Mouse (Mus musculus): ENCODE data around the gene Rsbn1l. TPM values are rescaled to one million over a fixed set of nuclear protein-coding genes. Genes with fewer than 3 reads are reported as not detected.

The Rsbn1l gene
- polyA plus RNA-seq, 1 experiment from 2014 or later = 5.4 TPM

DNA sequence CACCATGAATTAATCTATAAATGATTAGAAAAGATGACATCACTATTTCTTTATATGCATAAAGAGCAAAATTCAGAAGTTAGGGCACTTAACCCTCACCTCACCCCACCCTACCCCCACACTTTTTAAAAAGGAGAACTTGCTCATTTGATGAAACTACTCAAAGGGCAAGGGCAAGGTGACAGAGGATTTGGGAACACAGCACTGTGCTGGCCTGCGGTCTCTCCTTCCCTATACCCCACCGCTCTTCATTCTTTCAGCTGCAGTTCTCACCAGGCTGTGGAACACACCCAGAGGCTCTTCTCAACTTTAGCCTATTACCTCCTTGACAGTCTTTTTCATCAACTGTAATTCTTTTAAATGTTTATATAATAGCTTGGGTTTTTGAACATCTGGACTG is 109.2 kb downstream of the Rsbn1l start:
- no peaks in the 10 kb centered on the region for H3K36me3 ChIP-seq
- no peak overlapping the region for H3K9ac ChIP-seq
- H3K27ac ChIP-seq = no peak overlapping the region
- H3K4me2 ChIP-seq (replicated peaks) = no peak overlapping the region
- no peaks in the 10 kb centered on the region for H3K9me3 ChIP-seq
- H3K4me1 ChIP-seq = peaks cover 10% of the 10 kb centered on the region; the same call in 1 of the 2 replicates
- 90% methylated on average over 2 of the region's 2 CpGs for WGBS
- no peak overlapping the region for H3K4me3 ChIP-seq
- H3K27me3 ChIP-seq = no peaks in the 10 kb centered on the region
- ATAC-seq (ENCODE audit: low FRiP score, low read depth) = no peak

DNA sequence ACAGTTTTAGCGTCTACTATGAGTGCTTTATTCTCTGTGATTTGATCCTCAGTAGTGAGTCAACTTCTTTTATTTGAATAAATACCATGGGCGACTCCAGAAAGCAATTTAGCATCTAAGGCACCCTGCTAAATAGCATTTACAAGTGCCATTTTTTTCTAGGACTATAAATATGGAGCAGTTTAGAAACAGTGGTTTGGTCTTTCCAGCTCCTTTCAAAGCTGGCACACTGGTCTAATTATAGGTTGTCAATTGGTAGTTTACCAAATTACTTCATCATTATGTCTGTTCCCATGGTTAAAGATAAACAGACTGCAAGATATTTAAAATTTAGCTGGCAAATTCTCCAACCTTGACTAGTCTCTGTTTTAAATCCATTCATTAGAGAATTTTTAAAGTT is 112.4 kb downstream of the Rsbn1l start:
- peaks cover 6% of the 10 kb centered on the region; the same call in 1 of the 2 replicates for H3K4me1 ChIP-seq
- no peak for ATAC-seq (ENCODE audit: low FRiP score, low read depth)
- no peak overlapping the region for H3K27ac ChIP-seq
- H3K36me3 ChIP-seq = no peaks in the 10 kb centered on the region
- WGBS = 37% methylated on average over 2 of the region's 2 CpGs
- no peak overlapping the region for H3K4me2 ChIP-seq (replicated peaks)
- no peak overlapping the region for H3K9ac ChIP-seq
- no peaks in the 10 kb centered on the region for H3K27me3 ChIP-seq
- H3K9me3 ChIP-seq = no peaks in the 10 kb centered on the region
- no peak overlapping the region for H3K4me3 ChIP-seq

DNA sequence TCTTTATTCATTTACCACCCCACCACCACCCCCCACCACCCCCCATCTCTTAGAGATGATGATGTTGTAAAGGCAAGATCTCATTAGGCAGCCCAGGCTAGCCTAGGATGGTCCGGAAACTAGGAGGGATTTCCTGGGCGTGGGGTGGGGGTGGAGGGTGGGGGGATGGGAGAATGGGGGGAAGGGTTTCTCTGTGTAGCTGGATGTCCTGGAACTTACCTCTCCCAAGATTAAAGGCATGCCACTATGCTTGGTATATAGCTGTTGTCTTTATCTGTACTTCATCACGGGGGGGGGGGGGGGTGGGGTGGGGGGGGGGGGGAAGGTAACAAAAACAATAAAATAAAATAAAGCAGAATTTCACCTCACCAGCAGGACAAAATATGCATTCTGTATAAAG is 112.8 kb downstream of the Rsbn1l start:
- ATAC-seq (ENCODE audit: low FRiP score, low read depth) = no peak
- WGBS = 29% methylated on average over 1 of the region's 3 CpGs

More for the DNA sequence above, 112.8 kb downstream of the Rsbn1l start:
- Histone ChIP-seq H3K9ac (no peak overlapping the region), H3K4me1 (peaks cover 6% of the 10 kb centered on the region; the same call in 1 of the 2 replicates), H3K27ac (no peak overlapping the region), H3K4me2 (replicated peaks) (no peak overlapping the region), H3K36me3 (no peaks in the 10 kb centered on the region), H3K27me3 (no peaks in the 10 kb centered on the region), H3K9me3 (no peaks in the 10 kb centered on the region), H3K4me3 (no peak overlapping the region)

Other genes with a start within 250 kb of the Rsbn1l start
- gene Phtf2, start 74.3 kb downstream of the Rsbn1l start, polyA plus RNA-seq (2015; fragmentation: Nextera tagmentation; extraction: Ambion mirVana) = 15.7 and 15.9 TPM in 2 replicates
- 60.3 and 60.4 TPM in 2 replicates for gene Tmem60, start 74.2 kb downstream of the Rsbn1l start, polyA plus RNA-seq (2015; fragmentation: Nextera tagmentation; extraction: Ambion mirVana)
- gene Ptpn12, start 99.5 kb upstream of the Rsbn1l start, polyA plus RNA-seq (2015; fragmentation: Nextera tagmentation; extraction: Ambion mirVana) = 23.6 and 25.6 TPM in 2 replicates
- gene Gsap, start 229.9 kb upstream of the Rsbn1l start, polyA plus RNA-seq (2015; fragmentation: Nextera tagmentation; extraction: Ambion mirVana) = 3.8 and 5.1 TPM in 2 replicates